Comparison of ENCODE assay signal across 29 mouse cellular contexts in genomic region chr11:98485749-98486148, GRCm38 (mm10). TPM values are rescaled to one million over a fixed set of nuclear protein-coding genes. Genes with fewer than 3 reads are reported as not detected.
"Had no signal": no experiment of that assay in that cellular context is flagged by ENCODE, and none has a peak within 500 bp of the region (broad histone marks: within the 10 kb centered on the region; RNA-seq: fewer than 3 reads in every experiment).

No protein-coding gene starts in this region.

- H3K9me3 ChIP-seq: embryonic facial prominence, embryonic 10.5 days; embryonic facial prominence, embryonic 12.5 days; embryonic facial prominence, embryonic 13.5 days; embryonic facial prominence, embryonic 15.5 days; forebrain, embryonic 10.5 days; forebrain, embryonic 12.5 days; forebrain, embryonic 13.5 days; forebrain, embryonic 15.5 days; heart, embryonic 10.5 days had no signal

- DNase-seq: cerebellum, adult 9-10 months; cerebellum, adult 9-11 months; cerebellum, postnatal 10 days; cerebellum, postnatal 14 days; cerebellum, postnatal 25 days; cerebellum, postnatal 36 days; embryo, embryonic 11 days; gastrocnemius, adult 2 months; gastrocnemius, postnatal 10 days; gastrocnemius, postnatal 14 days; gastrocnemius, postnatal 25 days; gastrocnemius, postnatal 36 days; heart, adult 11 months; heart, adult 18-20 months; heart, adult 2 months had no signal

- H3K4me1 ChIP-seq: embryonic facial prominence, embryonic 12.5 days; embryonic facial prominence, embryonic 13.5 days; embryonic facial prominence, embryonic 15.5 days; forebrain, embryonic 15.5 days had no signal

- H3K4me3 ChIP-seq: embryonic facial prominence, embryonic 10.5 days; embryonic facial prominence, embryonic 12.5 days; embryonic facial prominence, embryonic 13.5 days; embryonic facial prominence, embryonic 15.5 days; erythroblast, embryonic 14.5 days; forebrain, embryonic 10.5 days; forebrain, embryonic 12.5 days; forebrain, embryonic 13.5 days; forebrain, embryonic 15.5 days; gastrocnemius, adult 2 months; heart, adult 2 months; heart, embryonic 10.5 days had no signal

- ATAC-seq: forebrain, embryonic 13.5 days; forebrain, embryonic 14.5 days; forebrain, embryonic 15.5 days; forebrain, embryonic 16.5 days had no signal

- H3K9ac ChIP-seq: embryonic facial prominence, embryonic 12.5 days; embryonic facial prominence, embryonic 13.5 days; embryonic facial prominence, embryonic 15.5 days; forebrain, embryonic 12.5 days; forebrain, embryonic 13.5 days; forebrain, embryonic 15.5 days had no signal

- H3K27me3 ChIP-seq: embryonic facial prominence, embryonic 12.5 days; embryonic facial prominence, embryonic 15.5 days had no signal

- H3K4me2 ChIP-seq: embryonic facial prominence, embryonic 12.5 days; embryonic facial prominence, embryonic 13.5 days; embryonic facial prominence, embryonic 15.5 days; forebrain, embryonic 12.5 days; forebrain, embryonic 13.5 days; forebrain, embryonic 15.5 days had no signal

- H3K36me3 ChIP-seq: embryonic facial prominence, embryonic 10.5 days; embryonic facial prominence, embryonic 12.5 days; embryonic facial prominence, embryonic 13.5 days; embryonic facial prominence, embryonic 15.5 days; forebrain, embryonic 10.5 days; forebrain, embryonic 12.5 days; forebrain, embryonic 15.5 days; heart, embryonic 10.5 days had no signal

- H3K27ac ChIP-seq: embryonic facial prominence, embryonic 10.5 days; embryonic facial prominence, embryonic 12.5 days; embryonic facial prominence, embryonic 13.5 days; embryonic facial prominence, embryonic 15.5 days; forebrain, embryonic 10.5 days; forebrain, embryonic 12.5 days; forebrain, embryonic 13.5 days; forebrain, embryonic 15.5 days; gastrocnemius, adult 2 months; heart, adult 2 months; heart, embryonic 10.5 days had no signal

RNA-seq across cellular contexts. Expression of gene Grb7, which starts 39.6 kb away (rescaled TPM):
- total RNA-seq: common myeloid progenitor, adult 5-6 weeks; gastrocnemius, adult 2 months; gastrocnemius, postnatal 14 days; gastrocnemius, postnatal 36 days; granulocyte monocyte progenitor cell, adult 5-6 weeks had no signal
